Mouse (Mus musculus) testis, adult 2 months (tissue): ENCODE data around the gene Acox1.

ENCODE experiments used
- CTCF ChIP-seq: fragments of 200-500 bp; IDR thresholded peaks from 2 replicates; pipeline ENCODE4 v1.5.1; 2012; ENCODE audit warnings: low read depth, mild to moderate bottlenecking, inconsistent platforms, low read length, moderate library complexity; ENCODE audit not compliant: control insufficient read depth, insufficient read depth, insufficient replicate concordance
- POLR2A ChIP-seq: fragments of 200-500 bp; IDR thresholded peaks from 2 replicates; pipeline ENCODE4 v1.6.1; 2012; ENCODE audit warnings: low read depth, mild to moderate bottlenecking, inconsistent platforms, low read length, moderate library complexity; ENCODE audit not compliant: control insufficient read depth

GRCm38 (mm10) chr11:116239797-116240196 lies 41.0 kb upstream of the Acox1 start:
- TF ChIP-seq CTCF (no peak), POLR2A (no peak)
